Mouse (Mus musculus): ENCODE measurements around the gene Calml3. TPM values are rescaled to one million over a fixed set of nuclear protein-coding genes. Genes with fewer than 3 reads are reported as not detected.

The Calml3 gene
- total RNA-seq (2023) = not detected

GRCm38 (mm10) chr13:3804186-3804585, at the start of gene Calml3:
Calml3 (minus strand) TSS chr13:3804316.

GRCm38 (mm10) chr13:3837312-3837807, 33.2 kb upstream of the Calml3 start, which contains the start of gene Calm4:
Calm4 (plus strand) TSS chr13:3837757.

Other genes with a start within 250 kb of the Calml3 start
- gene Fam208b, start 193.2 kb downstream of the Calml3 start, total RNA-seq (2023) = 94.6 TPM
- gene Asb13, start 170.3 kb downstream of the Calml3 start, total RNA-seq (2023) = 28.9 TPM
- gene Calm4, start 33.4 kb upstream of the Calml3 start, total RNA-seq (2023) = not detected
- not detected for gene Calm5, start 49.9 kb upstream of the Calml3 start, total RNA-seq (2023)
- 33.4 TPM for gene Net1, start 113.9 kb upstream of the Calml3 start, total RNA-seq (2023)
- gene Tubal3, start 114.0 kb upstream of the Calml3 start, total RNA-seq (2023) = not detected
- not detected for gene Ucn3, start 141.0 kb upstream of the Calml3 start, total RNA-seq (2023)
- gene Akr1c14, start 244.7 kb upstream of the Calml3 start, total RNA-seq (2023) = not detected

Data from CD4-positive naive resting alpha-beta T cell, adult 76 days (primary cell).